In genomic region chr9:32585357-32585756, GRCm38 (mm10) we compare ENCODE assay signal across 9 mouse cellular contexts. TPM values are rescaled to one million over a fixed set of nuclear protein-coding genes. Genes with fewer than 3 reads are reported as not detected.
DNase-seq lines count a peak whose midpoint lies in the region; ATAC-seq and TF ChIP-seq lines count a peak whose summit lies in the region.
"Had no signal": no experiment of that assay in that cellular context is flagged by ENCODE, and none has a peak within 500 bp of the region (broad histone marks: within the 10 kb centered on the region; RNA-seq: fewer than 3 reads in every experiment).

No protein-coding gene starts in this region.

- WGBS in midbrain, embryonic 13.5 days: 45% methylated on average over 7 of the region's 7 CpGs
- 32% methylated on average over 7 of the region's 7 CpGs for WGBS in midbrain, embryonic 15.5 days
- 44% methylated on average over 7 of the region's 7 CpGs for WGBS in stomach, postnatal 0 days

- H3K4me3 ChIP-seq in midbrain, embryonic 13.5 days (replicated peaks): no peak overlapping the region
- no peak overlapping the region for H3K4me3 ChIP-seq in midbrain, embryonic 15.5 days
- no peak overlapping the region for H3K4me3 ChIP-seq in bone marrow macrophage, adult 2 months (ENCODE audit: insufficient read depth, low read length)
- no peak overlapping the region for H3K4me3 ChIP-seq in stomach, postnatal 0 days (ENCODE audit: low read depth, low read length)
- H3K4me3 ChIP-seq: heart, embryonic 10.5 days; liver, embryonic 15.5 days had no signal

- peak; percentile 66 for TF ChIP-seq CTCF in bone marrow macrophage, adult 2 months (IDR thresholded peaks at IDR 0.05; ENCODE audit: low read depth, low read length)
- peak; percentile 65 for TF ChIP-seq CTCF in stomach, postnatal 0 days (IDR thresholded peaks at IDR 0.05; ENCODE audit: low read depth)

- 0 out of 2 replicates have a peak, but pooled peaks have one; percentile 68 for ATAC-seq in midbrain, embryonic 13.5 days
- ATAC-seq in midbrain, embryonic 15.5 days (replicated peaks): no peak
- ATAC-seq in stomach, postnatal 0 days (ENCODE audit: low FRiP score, low TSS enrichment): no peak

- H3K4me2 ChIP-seq in midbrain, embryonic 13.5 days (replicated peaks): no peak overlapping the region
- H3K4me2 ChIP-seq in midbrain, embryonic 15.5 days: no peak overlapping the region
- H3K4me2 ChIP-seq in stomach, postnatal 0 days (replicated peaks; ENCODE audit: low read depth): no peak overlapping the region
- H3K4me2 ChIP-seq: liver, embryonic 15.5 days had no signal

- TF ChIP-seq EP300 in stomach, postnatal 0 days (optimal IDR thresholded peaks at IDR 0.05): no peak

- no peaks in the 10 kb centered on the region for H3K4me1 ChIP-seq in midbrain, embryonic 13.5 days (replicated peaks)
- H3K4me1 ChIP-seq in midbrain, embryonic 15.5 days: no peaks in the 10 kb centered on the region
- H3K4me1 ChIP-seq in bone marrow macrophage, adult 2 months (ENCODE audit: control insufficient read depth, insufficient read depth, low read length): peaks cover 7% of the 10 kb centered on the region; the same call in 1 of the 2 replicates
- no peaks in the 10 kb centered on the region for H3K4me1 ChIP-seq in stomach, postnatal 0 days (replicated peaks; ENCODE audit: control insufficient read depth, insufficient read depth)
- H3K4me1 ChIP-seq: liver, embryonic 15.5 days had no signal

- no peak overlapping the region for H3K9ac ChIP-seq in midbrain, embryonic 13.5 days (replicated peaks)
- H3K9ac ChIP-seq in midbrain, embryonic 15.5 days: no peak overlapping the region
- no peak overlapping the region for H3K9ac ChIP-seq in stomach, postnatal 0 days (ENCODE audit: low read length)
- H3K9ac ChIP-seq: liver, embryonic 15.5 days had no signal

- DNase-seq in heart, postnatal 36 days: peak; percentile 35 to 45
- DNase-seq in heart, adult 8-10 months (ENCODE audit: low spot score): no peak
- DNase-seq in stomach, postnatal 0 days (ENCODE audit: low spot score): no peak
- no peak for DNase-seq in ovary, postnatal 10 days (ENCODE audit: low spot score)

- intact Hi-C loops in heart, postnatal 36 days (cut with DNase I): no loop called here

- peaks cover 19% of the 10 kb centered on the region; the same call in 1 of the 2 replicates for H3K27me3 ChIP-seq in midbrain, embryonic 13.5 days
- H3K27me3 ChIP-seq in midbrain, embryonic 15.5 days (replicated peaks): no peaks in the 10 kb centered on the region
- H3K27me3 ChIP-seq in stomach, postnatal 0 days (ENCODE audit: control insufficient read depth, insufficient read depth, low read length): no peaks in the 10 kb centered on the region
- H3K27me3 ChIP-seq: liver, embryonic 15.5 days had no signal

- H3K9me3 ChIP-seq in midbrain, embryonic 13.5 days: no peaks in the 10 kb centered on the region
- no peaks in the 10 kb centered on the region for H3K9me3 ChIP-seq in midbrain, embryonic 15.5 days
- H3K9me3 ChIP-seq in stomach, postnatal 0 days (ENCODE audit: control insufficient read depth, low read length): no peaks in the 10 kb centered on the region
- H3K9me3 ChIP-seq: heart, embryonic 10.5 days; liver, embryonic 15.5 days had no signal

- no peaks in the 10 kb centered on the region for H3K36me3 ChIP-seq in midbrain, embryonic 13.5 days
- no peaks in the 10 kb centered on the region for H3K36me3 ChIP-seq in midbrain, embryonic 15.5 days (replicated peaks)
- no peaks in the 10 kb centered on the region for H3K36me3 ChIP-seq in stomach, postnatal 0 days (ENCODE audit: control insufficient read depth, insufficient read depth, low read length)
- H3K36me3 ChIP-seq: heart, embryonic 10.5 days; liver, embryonic 15.5 days had no signal

- TF ChIP-seq POLR2A in bone marrow macrophage, adult 2 months (IDR thresholded peaks at IDR 0.05; ENCODE audit: borderline replicate concordance, low read depth, low read length): no peak

- no peak overlapping the region for H3K27ac ChIP-seq in midbrain, embryonic 13.5 days
- no peak overlapping the region for H3K27ac ChIP-seq in midbrain, embryonic 15.5 days
- H3K27ac ChIP-seq in bone marrow macrophage, adult 2 months (ENCODE audit: insufficient read depth, low read depth, low read length): no peak overlapping the region
- no peak overlapping the region for H3K27ac ChIP-seq in stomach, postnatal 0 days (replicated peaks)
- H3K27ac ChIP-seq: heart, embryonic 10.5 days; liver, embryonic 15.5 days had no signal

RNA-seq across cellular contexts. Expression of gene Fli1, which starts 42.7 kb away (rescaled TPM):
- total RNA-seq in heart, postnatal 36 days (2021): 10 to 100 TPM; 28.2 to 28.8 TPM
- total RNA-seq in heart, adult 8-10 months (2022): 10 to 100 TPM; 18.5 to 30.7 (median 20.8) TPM
- 6.2 and 7.1 TPM in 2 replicates for polyA plus RNA-seq in midbrain, embryonic 13.5 days (2015; fragmentation: Nextera tagmentation; extraction: Ambion mirVana)
- polyA plus RNA-seq in midbrain, embryonic 15.5 days (2015; fragmentation: Nextera tagmentation; extraction: Ambion mirVana): 7.9 and 8.1 TPM in 2 replicates
- 124 and 127 TPM in 2 replicates for polyA plus RNA-seq in bone marrow macrophage, adult 2 months (2012; ENCODE audit: insufficient read depth, insufficient read length, missing spikeins)
- 4.6 and 4.9 TPM in 2 replicates for polyA plus RNA-seq in stomach, postnatal 0 days (2015; fragmentation: Nextera tagmentation; extraction: Ambion mirVana)

RNA-seq across cellular contexts. Expression of gene Ets1, which starts 50.7 kb away (rescaled TPM):
- total RNA-seq in heart, postnatal 36 days (2021): 10 to 100 TPM; 53.5 to 65.4 TPM
- total RNA-seq in heart, adult 8-10 months (2022): 10 to 100 TPM; 38.1 to 53.7 (median 46.6) TPM
- polyA plus RNA-seq in midbrain, embryonic 13.5 days (2015; fragmentation: Nextera tagmentation; extraction: Ambion mirVana): 18.3 and 18.9 TPM in 2 replicates
- polyA plus RNA-seq in midbrain, embryonic 15.5 days (2015; fragmentation: Nextera tagmentation; extraction: Ambion mirVana): 18.6 and 20.8 TPM in 2 replicates
- 7.4 and 7.9 TPM in 2 replicates for polyA plus RNA-seq in bone marrow macrophage, adult 2 months (2012; ENCODE audit: insufficient read depth, insufficient read length, missing spikeins)
- 8.8 and 9.9 TPM in 2 replicates for polyA plus RNA-seq in stomach, postnatal 0 days (2015; fragmentation: Nextera tagmentation; extraction: Ambion mirVana)

Comparison
In these comparisons a context has a peak if more than half of its experiments do, and no peak if none do; other contexts are left out.
1. DNase-seq: peak in heart, postnatal 36 days (2 of 2); none in heart, adult 8-10 months (single experiment), stomach, postnatal 0 days (single experiment) and ovary, postnatal 10 days (single experiment).
2. RNA of gene Fli1, which starts 42.7 kb away (polyA plus RNA-seq): 124 to 127 TPM in bone marrow macrophage, adult 2 months; 7.9 to 8.1 TPM in midbrain, embryonic 15.5 days, 6.2 to 7.1 TPM in midbrain, embryonic 13.5 days and 4.6 to 4.9 TPM in stomach, postnatal 0 days; every median in the first group is over 10 times any median in the second.